Mouse (Mus musculus): Measurements from ENCODE around the gene Cass4. TPM values are rescaled to one million over a fixed set of nuclear protein-coding genes. Genes with fewer than 3 reads are reported as not detected.

Cass4 gene
- polyA plus RNA-seq, 1 experiment from 2014 or later: 0.13 TPM

- no peak overlapping the region for H3K27ac ChIP-seq
Observed at GRCm38 (mm10) chr2:172476707-172477260, 83.2 kb downstream of the Cass4 start.

GRCm38 (mm10) chr2:172477350-172477749 is 83.8 kb downstream of the Cass4 start:
- Histone ChIP-seq H3K36me3 (no peaks in the 10 kb centered on the region), H3K9me3 (no peaks in the 10 kb centered on the region), H3K27me3 (peaks cover 14% of the 10 kb centered on the region; the same call in 1 of the 2 replicates), H3K27ac (no peak overlapping the region), H3K4me1 (replicated peaks) (peaks cover 5% of the 10 kb centered on the region; the same call in 1 of the 2 replicates), H3K4me3 (no peak overlapping the region), H3K9ac (no peak overlapping the region), H3K4me2 (no peak overlapping the region)
- WGBS: 40% methylated on average over 3 of the region's 3 CpGs
- ATAC-seq (ENCODE audit: low FRiP score): no peak

More at GRCm38 (mm10) chr2:172476707-172477260, 83.2 kb downstream of the Cass4 start:
- ATAC-seq (ENCODE audit: low FRiP score): no peak
- no peaks in the 10 kb centered on the region for H3K9me3 ChIP-seq
- no peak overlapping the region for H3K4me2 ChIP-seq
- 41% methylated on average over 10 of the region's 10 CpGs for WGBS
- H3K4me3 ChIP-seq: no peak overlapping the region
- no peaks in the 10 kb centered on the region for H3K36me3 ChIP-seq
- peaks cover 5% of the 10 kb centered on the region; the same call in 1 of the 2 replicates for H3K4me1 ChIP-seq (replicated peaks)
- H3K9ac ChIP-seq: no peak overlapping the region
- H3K27me3 ChIP-seq: peaks cover 14% of the 10 kb centered on the region; the same call in 1 of the 2 replicates

GRCm38 (mm10) chr2:172477860-172478259 is 84.3 kb downstream of the Cass4 start:
- H3K4me3 ChIP-seq: no peak overlapping the region
- H3K27ac ChIP-seq: no peak overlapping the region
- no peaks in the 10 kb centered on the region for H3K9me3 ChIP-seq
- no peak for ATAC-seq (ENCODE audit: low FRiP score)
- H3K9ac ChIP-seq: no peak overlapping the region
- peaks cover 5% of the 10 kb centered on the region; the same call in 1 of the 2 replicates for H3K4me1 ChIP-seq (replicated peaks)
- H3K27me3 ChIP-seq: peaks cover 14% of the 10 kb centered on the region; the same call in 1 of the 2 replicates
- H3K4me2 ChIP-seq: no peak overlapping the region
- H3K36me3 ChIP-seq: no peaks in the 10 kb centered on the region
- 0% methylated on average over 2 of the region's 2 CpGs for WGBS

- H3K27me3 ChIP-seq: peaks cover 14% of the 10 kb centered on the region; the same call in 1 of the 2 replicates
- 0 out of 2 replicates have a peak, but pooled peaks cover 4% of the 10 kb centered on the region for H3K4me1 ChIP-seq (replicated peaks)
- H3K36me3 ChIP-seq: no peaks in the 10 kb centered on the region
- H3K9ac ChIP-seq: no peak overlapping the region
- H3K9me3 ChIP-seq: no peaks in the 10 kb centered on the region
- WGBS: 73% methylated on average over 7 of the region's 7 CpGs
- H3K4me3 ChIP-seq: no peak overlapping the region
- no peak overlapping the region for H3K4me2 ChIP-seq
- ATAC-seq (ENCODE audit: low FRiP score): no peak
- H3K27ac ChIP-seq: no peak overlapping the region
Observed at GRCm38 (mm10) chr2:172480296-172480695, 86.7 kb downstream of the Cass4 start.

GRCm38 (mm10) chr2:172481654-172482385 is 88.2 kb downstream of the Cass4 start:
- peaks cover 10% of the 10 kb centered on the region; the same call in 1 of the 2 replicates for H3K27me3 ChIP-seq
- 0 out of 2 replicates have a peak, but pooled peaks cover 4% of the 10 kb centered on the region for H3K4me1 ChIP-seq (replicated peaks)
- no peak overlapping the region for H3K4me3 ChIP-seq
- H3K27ac ChIP-seq: no peak overlapping the region
- H3K9ac ChIP-seq: no peak overlapping the region
- H3K9me3 ChIP-seq: no peaks in the 10 kb centered on the region
- ATAC-seq (ENCODE audit: low FRiP score): no peak
- WGBS: 82% methylated on average over 16 of the region's 16 CpGs
- H3K36me3 ChIP-seq: no peaks in the 10 kb centered on the region
- no peak overlapping the region for H3K4me2 ChIP-seq

Other genes starting within 250 kb of the Cass4 start
- 0.06 TPM in 2 replicates for gene Mc3r, start 145.3 kb upstream of the Cass4 start, polyA plus RNA-seq (2015; fragmentation: Nextera tagmentation; extraction: Ambion mirVana)
- 25.8 and 27.1 TPM in 2 replicates for gene Fam210b, start 48.2 kb upstream of the Cass4 start, polyA plus RNA-seq (2015; fragmentation: Nextera tagmentation; extraction: Ambion mirVana)
- gene Aurka, start 23.3 kb upstream of the Cass4 start, polyA plus RNA-seq (2015; fragmentation: Nextera tagmentation; extraction: Ambion mirVana): 26.7 and 26.8 TPM in 2 replicates
- gene Cstf1, start 23.1 kb upstream of the Cass4 start, polyA plus RNA-seq (2015; fragmentation: Nextera tagmentation; extraction: Ambion mirVana): 25.2 and 27.1 TPM in 2 replicates
- gene Rtf2, start 46.8 kb downstream of the Cass4 start, polyA plus RNA-seq (2015; fragmentation: Nextera tagmentation; extraction: Ambion mirVana): 99.8 and 102 TPM in 2 replicates
- gene Gcnt7, start 64.8 kb downstream of the Cass4 start, polyA plus RNA-seq (2015; fragmentation: Nextera tagmentation; extraction: Ambion mirVana): 1.6 and 1.9 TPM in 2 replicates
- 0.40 TPM in 1 of 2 replicates, not detected in the other for gene Fam209, start 78.7 kb downstream of the Cass4 start, polyA plus RNA-seq (2015; fragmentation: Nextera tagmentation; extraction: Ambion mirVana)
- gene Tfap2c, start 155.8 kb downstream of the Cass4 start, polyA plus RNA-seq (2015; fragmentation: Nextera tagmentation; extraction: Ambion mirVana): 0.28 and 0.66 TPM in 2 replicates

Measured in hindbrain, embryonic 13.5 days (tissue).